Mouse (Mus musculus): Measurements from ENCODE around the gene Hipk1. TPM values are rescaled to one million over a fixed set of nuclear protein-coding genes. Genes with fewer than 3 reads are reported as not detected.

Gene Hipk1
- polyA plus RNA-seq, 1 experiment from 2014 or later: 10.8 TPM

- Histone ChIP-seq H3K4me3 (peak overlapping the region; percentile 98), H3K4me1 (peaks cover 18% of the 10 kb centered on the region; the same call in 1 of the 2 replicates), H3K27ac (peak overlapping the region; percentile 92), H3K36me3 (no peaks in the 10 kb centered on the region), H3K4me2 (peak overlapping the region; percentile 65), H3K27me3 (no peaks in the 10 kb centered on the region), H3K9ac (peak overlapping the region; percentile 91), H3K9me3 (no peaks in the 10 kb centered on the region)
- peak; percentile 61 for ATAC-seq (ENCODE audit: insufficient number of reproducible peaks, low FRiP score, low TSS enrichment, low read depth)
- under 1% methylated on average over 59 of the region's 61 CpGs for WGBS
Observed at GRCm38 (mm10) chr3:103790346-103791145, 817 bp downstream of the Hipk1 start.

GRCm38 (mm10) chr3:103789891-103790345, 1.4 kb downstream of the Hipk1 start:
- Histone ChIP-seq H3K4me1 (peaks cover 18% of the 10 kb centered on the region; the same call in 1 of the 2 replicates), H3K4me2 (peak overlapping the region; percentile 65), H3K9ac (peak overlapping the region; percentile 91), H3K27me3 (no peaks in the 10 kb centered on the region), H3K4me3 (peak overlapping the region; percentile 98), H3K9me3 (no peaks in the 10 kb centered on the region), H3K27ac (peak overlapping the region; percentile 92), H3K36me3 (no peaks in the 10 kb centered on the region)
- ATAC-seq (ENCODE audit: insufficient number of reproducible peaks, low FRiP score, low TSS enrichment, low read depth): no peak
- WGBS: 2% methylated on average over 14 of the region's 14 CpGs

GRCm38 (mm10) chr3:103789096-103789495, 2.3 kb downstream of the Hipk1 start:
- no peaks in the 10 kb centered on the region for H3K27me3 ChIP-seq
- 63% methylated on average over 7 of the region's 7 CpGs for WGBS
- peaks cover 19% of the 10 kb centered on the region; the same call in 1 of the 2 replicates for H3K4me1 ChIP-seq
- H3K4me2 ChIP-seq: peak overlapping the region; percentile 65; the same call in 1 of the 2 replicates
- no peak for ATAC-seq (ENCODE audit: insufficient number of reproducible peaks, low FRiP score, low TSS enrichment, low read depth)
- H3K27ac ChIP-seq: no peak overlapping the region
- H3K4me3 ChIP-seq: no peak overlapping the region
- H3K9ac ChIP-seq: no peak overlapping the region
- no peaks in the 10 kb centered on the region for H3K9me3 ChIP-seq
- no peaks in the 10 kb centered on the region for H3K36me3 ChIP-seq

- no peak overlapping the region for H3K9ac ChIP-seq
- no peak for ATAC-seq (ENCODE audit: insufficient number of reproducible peaks, low FRiP score, low TSS enrichment, low read depth)
- H3K27ac ChIP-seq: 0 out of 2 replicates have a peak overlapping the region, but pooled peaks have one; percentile 1
- 63% methylated on average over 7 of the region's 7 CpGs for WGBS
- H3K27me3 ChIP-seq: no peaks in the 10 kb centered on the region
- no peaks in the 10 kb centered on the region for H3K9me3 ChIP-seq
- H3K4me1 ChIP-seq: peaks cover 20% of the 10 kb centered on the region; the same call in 1 of the 2 replicates
- no peak overlapping the region for H3K4me2 ChIP-seq
- no peak overlapping the region for H3K4me3 ChIP-seq
- H3K36me3 ChIP-seq: no peaks in the 10 kb centered on the region
Observed at GRCm38 (mm10) chr3:103787225-103787624, 4.1 kb downstream of the Hipk1 start.

- H3K27ac ChIP-seq: no peak overlapping the region
- H3K9ac ChIP-seq: no peak overlapping the region
- 83% methylated on average over 4 of the region's 4 CpGs for WGBS
- no peaks in the 10 kb centered on the region for H3K9me3 ChIP-seq
- no peak overlapping the region for H3K4me3 ChIP-seq
- no peaks in the 10 kb centered on the region for H3K27me3 ChIP-seq
- H3K4me1 ChIP-seq: peaks cover 8% of the 10 kb centered on the region; the same call in 1 of the 2 replicates
- ATAC-seq (ENCODE audit: insufficient number of reproducible peaks, low FRiP score, low TSS enrichment, low read depth): no peak
- H3K36me3 ChIP-seq: peaks cover 1% of the 10 kb centered on the region; the same call in 1 of the 2 replicates
- H3K4me2 ChIP-seq: no peak overlapping the region
Observed at GRCm38 (mm10) chr3:103782844-103783609, 8.3 kb downstream of the Hipk1 start.

GRCm38 (mm10) chr3:103780777-103781176, 10.6 kb downstream of the Hipk1 start:
- peaks cover 2% of the 10 kb centered on the region; the same call in 1 of the 2 replicates for H3K4me1 ChIP-seq
- H3K9me3 ChIP-seq: no peaks in the 10 kb centered on the region
- no peak overlapping the region for H3K27ac ChIP-seq
- no peaks in the 10 kb centered on the region for H3K27me3 ChIP-seq
- no peak overlapping the region for H3K4me3 ChIP-seq
- peaks cover 15% of the 10 kb centered on the region; the same call in 1 of the 2 replicates for H3K36me3 ChIP-seq
- no peak overlapping the region for H3K4me2 ChIP-seq
- no peak for ATAC-seq (ENCODE audit: insufficient number of reproducible peaks, low FRiP score, low TSS enrichment, low read depth)
- no peak overlapping the region for H3K9ac ChIP-seq
- WGBS: 83% methylated on average over 5 of the region's 5 CpGs

GRCm38 (mm10) chr3:103780271-103780670, 11.1 kb downstream of the Hipk1 start:
- Histone ChIP-seq H3K27ac (no peak overlapping the region), H3K9me3 (no peaks in the 10 kb centered on the region), H3K36me3 (peaks cover 17% of the 10 kb centered on the region; the same call in 1 of the 2 replicates), H3K4me2 (no peak overlapping the region), H3K4me3 (no peak overlapping the region), H3K9ac (no peak overlapping the region), H3K4me1 (peaks cover 2% of the 10 kb centered on the region; the same call in 1 of the 2 replicates), H3K27me3 (no peaks in the 10 kb centered on the region)
- 97% methylated on average over 3 of the region's 3 CpGs for WGBS
- ATAC-seq (ENCODE audit: insufficient number of reproducible peaks, low FRiP score, low TSS enrichment, low read depth): no peak

- 78% methylated on average over 7 of the region's 7 CpGs for WGBS
- Histone ChIP-seq H3K36me3 (peaks cover 17% of the 10 kb centered on the region; the same call in 1 of the 2 replicates), H3K4me2 (no peak overlapping the region), H3K4me1 (peaks cover 5% of the 10 kb centered on the region; the same call in 1 of the 2 replicates), H3K4me3 (no peak overlapping the region), H3K27me3 (no peaks in the 10 kb centered on the region), H3K27ac (no peak overlapping the region), H3K9me3 (no peaks in the 10 kb centered on the region), H3K9ac (no peak overlapping the region)
- no peak for ATAC-seq (ENCODE audit: insufficient number of reproducible peaks, low FRiP score, low TSS enrichment, low read depth)
Observed at GRCm38 (mm10) chr3:103779183-103779582, 12.2 kb downstream of the Hipk1 start.

GRCm38 (mm10) chr3:103778660-103779059, 12.7 kb downstream of the Hipk1 start:
- Histone ChIP-seq H3K4me3 (no peak overlapping the region), H3K27me3 (no peaks in the 10 kb centered on the region), H3K27ac (no peak overlapping the region), H3K4me2 (no peak overlapping the region), H3K9me3 (no peaks in the 10 kb centered on the region), H3K36me3 (peaks cover 20% of the 10 kb centered on the region; the same call in 1 of the 2 replicates), H3K4me1 (peaks cover 6% of the 10 kb centered on the region; the same call in 1 of the 2 replicates), H3K9ac (no peak overlapping the region)
- ATAC-seq (ENCODE audit: insufficient number of reproducible peaks, low FRiP score, low TSS enrichment, low read depth): no peak
- WGBS: 81% methylated on average over 6 of the region's 6 CpGs

- Histone ChIP-seq H3K9ac (no peak overlapping the region), H3K27me3 (no peaks in the 10 kb centered on the region), H3K4me2 (no peak overlapping the region), H3K27ac (no peak overlapping the region), H3K4me1 (peaks cover 6% of the 10 kb centered on the region; the same call in 1 of the 2 replicates), H3K36me3 (peaks cover 20% of the 10 kb centered on the region; the same call in 1 of the 2 replicates), H3K9me3 (no peaks in the 10 kb centered on the region), H3K4me3 (no peak overlapping the region)
- no peak for ATAC-seq (ENCODE audit: insufficient number of reproducible peaks, low FRiP score, low TSS enrichment, low read depth)
- WGBS: 83% methylated on average over 11 of the region's 11 CpGs
Observed at GRCm38 (mm10) chr3:103777940-103778339, 13.4 kb downstream of the Hipk1 start.

GRCm38 (mm10) chr3:103774009-103774408, 17.4 kb downstream of the Hipk1 start:
- no peak overlapping the region for H3K9ac ChIP-seq
- H3K27ac ChIP-seq: no peak overlapping the region
- H3K36me3 ChIP-seq: peaks cover 29% of the 10 kb centered on the region; the same call in 1 of the 2 replicates
- H3K4me3 ChIP-seq: no peak overlapping the region
- ATAC-seq (ENCODE audit: insufficient number of reproducible peaks, low FRiP score, low TSS enrichment, low read depth): no peak
- H3K4me1 ChIP-seq: peaks cover 19% of the 10 kb centered on the region
- H3K9me3 ChIP-seq: no peaks in the 10 kb centered on the region
- 67% methylated on average over 15 of the region's 15 CpGs for WGBS
- H3K27me3 ChIP-seq: no peaks in the 10 kb centered on the region
- H3K4me2 ChIP-seq: no peak overlapping the region

All from limb, embryonic 15.5 days (tissue).